Mouse (Mus musculus) heart, adult 2 months (tissue): ENCODE results near the gene Gm43552. TPM values are rescaled to one million over a fixed set of nuclear protein-coding genes. Genes with fewer than 3 reads are reported as not detected.

Source experiments
- DNase-seq, 2 experiments: peaks; one replicate each; pipeline ENCODE4 v3.0.0; 2021
- H3K27ac ChIP-seq: fragments of 200-600 bp; 2 replicates; pipeline ENCODE4 v1.8.1; 2022
- H3K27me3 ChIP-seq: fragments of 200-500 bp; 2 replicates; pipeline ENCODE4 v1.6.1; 2012; ENCODE audit warnings: mild to moderate bottlenecking, low read length, inconsistent platforms, mixed read lengths; ENCODE audit not compliant: control insufficient read depth, insufficient read depth
- H3K36me3 ChIP-seq: fragments of 200-500 bp; 2 replicates; pipeline ENCODE4 v1.6.1; 2012; ENCODE audit warnings: low read length, inconsistent platforms; ENCODE audit not compliant: control insufficient read depth, insufficient read depth
- H3K4me1 ChIP-seq: fragments of 200-500 bp; 2 replicates; pipeline ENCODE4 v1.6.1; 2011; ENCODE audit warnings: low read length; ENCODE audit not compliant: control insufficient read depth, insufficient read depth
- H3K4me3 ChIP-seq: fragments of 200-600 bp; 2 replicates; pipeline ENCODE4 v1.8.1; 2022
- H3K79me2 ChIP-seq: fragments of 200-500 bp; replicated peaks from 2 replicates; pipeline ENCODE4 v1.6.1; 2012; ENCODE audit warnings: mild to moderate bottlenecking, inconsistent platforms, low read length, moderate library complexity, mixed read lengths; ENCODE audit not compliant: control insufficient read depth, insufficient read depth
- H3K9ac ChIP-seq: fragments of 200-500 bp; 2 replicates; pipeline ENCODE4 v1.6.1; 2012; ENCODE audit warnings: low read depth, mild to moderate bottlenecking, control low read depth, inconsistent platforms, low read length, mixed read lengths
- CTCF ChIP-seq: fragments of 200-600 bp; IDR thresholded peaks from 2 replicates; pipeline ENCODE4 v1.8.1; 2022; ENCODE audit warnings: antibody characterized with exemption, mild to moderate bottlenecking, moderate library complexity
- EP300 ChIP-seq: fragments of 200-500 bp; IDR thresholded peaks from 2 replicates; pipeline ENCODE4 v1.6.1; 2011; ENCODE audit warnings: low read depth, low read length, control low read depth; ENCODE audit not compliant: insufficient read depth
- POLR2A ChIP-seq: fragments of 200-500 bp; IDR thresholded peaks from 2 replicates; pipeline ENCODE4 v1.6.1; 2011; ENCODE audit warnings: mild to moderate bottlenecking, low read depth, low read length, control low read depth; ENCODE audit not compliant: insufficient read depth
- WGBS: fragments of 180-500 bp; shearing (Covaris S2); methylation state at CpG from one replicate; pipeline ENCODE4 v1.1.7; 2018; 5-methylcytosine and 5-hydroxymethylcytosine counted together
- intact Hi-C: fragments of 180-260 bp; cut with DNase I; formaldehyde crosslinking; loops from one replicate; pipeline ENCODE4 v1.15.1; 2025
- polyA plus RNA-seq: library from polyadenylated mRNA; depleted of rRNA; stranded (reverse); fragments of >200 nt; gene quantifications from 2 replicates; pipeline ENCODE4 v1.2.3, GENCODE M21; 2012
- total RNA-seq, 2 experiments: library from RNA; stranded (reverse); gene quantifications; 2 replicates each; pipeline ENCODE4 v1.2.3; 2021

Gm43552 gene
- total and polyA plus RNA-seq, 3 experiments: not detected

GRCm38 (mm10) chr5:65508395-65508794 lies 15.8 kb upstream of the Gm43552 start:
- Histone ChIP-seq H3K4me1 (no peaks in the 10 kb centered on the region), H3K36me3 (no peaks in the 10 kb centered on the region), H3K27me3 (no peaks in the 10 kb centered on the region), H3K79me2 (no peaks in the 10 kb centered on the region), H3K27ac (no peak overlapping the region), H3K9ac (no peak overlapping the region), H3K4me3 (no peak overlapping the region)
- TF ChIP-seq EP300 (no peak), CTCF (no peak), POLR2A (no peak)
- intact Hi-C loops: no loop called here
- no peak for DNase-seq
- WGBS: 83% methylated on average over 8 of the region's 8 CpGs

- Histone ChIP-seq H3K79me2 (no peaks in the 10 kb centered on the region), H3K4me3 (no peak overlapping the region), H3K27ac (no peak overlapping the region), H3K36me3 (no peaks in the 10 kb centered on the region), H3K4me1 (no peaks in the 10 kb centered on the region), H3K27me3 (no peaks in the 10 kb centered on the region), H3K9ac (no peak overlapping the region)
- no peak for DNase-seq
- WGBS: 13% methylated on average over 8 of the region's 8 CpGs
- no peak for TF ChIP-seq CTCF
- intact Hi-C loops: no loop called here
Measured at GRCm38 (mm10) chr5:65505786-65506185, 13.2 kb upstream of the Gm43552 start.

GRCm38 (mm10) chr5:65501407-65501806 lies 8.8 kb upstream of the Gm43552 start:
- intact Hi-C loops: no loop called here
- TF ChIP-seq EP300 (no peak), CTCF (no peak), POLR2A (no peak)
- 93% methylated on average over 9 of the region's 9 CpGs for WGBS
- no peak for DNase-seq
- Histone ChIP-seq H3K27me3 (no peaks in the 10 kb centered on the region), H3K4me3 (no peak overlapping the region), H3K4me1 (no peaks in the 10 kb centered on the region), H3K9ac (no peak overlapping the region), H3K79me2 (no peaks in the 10 kb centered on the region), H3K36me3 (no peaks in the 10 kb centered on the region), H3K27ac (no peak overlapping the region)

GRCm38 (mm10) chr5:65500231-65500630 lies 7.6 kb upstream of the Gm43552 start:
- H3K79me2 ChIP-seq: no peaks in the 10 kb centered on the region
- intact Hi-C loops: no loop called here
- TF ChIP-seq POLR2A: no peak
- TF ChIP-seq EP300: no peak
- no peak for TF ChIP-seq CTCF
- no peaks in the 10 kb centered on the region for H3K4me1 ChIP-seq
- no peak overlapping the region for H3K27ac ChIP-seq
- H3K36me3 ChIP-seq: no peaks in the 10 kb centered on the region
- no peak overlapping the region for H3K9ac ChIP-seq
- no peak overlapping the region for H3K4me3 ChIP-seq
- no peak for DNase-seq
- no peaks in the 10 kb centered on the region for H3K27me3 ChIP-seq
- 67% methylated on average over 7 of the region's 7 CpGs for WGBS

- Histone ChIP-seq H3K9ac (peak overlapping the region; percentile 91), H3K79me2 (no peaks in the 10 kb centered on the region), H3K4me1 (peaks cover 16% of the 10 kb centered on the region), H3K36me3 (peaks cover 24% of the 10 kb centered on the region), H3K4me3 (peak overlapping the region; percentile 76), H3K27me3 (no peaks in the 10 kb centered on the region), H3K27ac (peak overlapping the region; percentile 99)
- intact Hi-C loops: loop anchor here (1.0 to 5.0 kb wide), 4 partner anchors 35 to 270 kb away; partner anchors contain the start of genes Lias, N4bp2, Rpl9 and Ugdh
- peak; percentile 59 for TF ChIP-seq CTCF
- TF ChIP-seq EP300: no peak
- WGBS: 1% methylated on average over 56 of the region's 57 CpGs
- peak; percentile 65 to 87 for DNase-seq
Measured at GRCm38 (mm10) chr5:65491767-65492715, 592 bp downstream of the Gm43552 start.

GRCm38 (mm10) chr5:65489830-65490229 lies 2.8 kb downstream of the Gm43552 start:
- DNase-seq: peak in 1 of 2 experiments; percentile 33
- no peaks in the 10 kb centered on the region for H3K27me3 ChIP-seq
- no peak overlapping the region for H3K4me3 ChIP-seq
- H3K27ac ChIP-seq: peak overlapping the region; percentile 40
- H3K4me1 ChIP-seq: peaks cover 16% of the 10 kb centered on the region
- intact Hi-C loops: loop anchor here (5.0 kb wide), 2 partner anchors 33 to 272 kb away; partner anchors contain the start of gene N4bp2
- no peak overlapping the region for H3K9ac ChIP-seq
- no peaks in the 10 kb centered on the region for H3K79me2 ChIP-seq
- 21% methylated on average over 4 of the region's 4 CpGs for WGBS
- H3K36me3 ChIP-seq: peaks cover 24% of the 10 kb centered on the region
- TF ChIP-seq POLR2A: no peak
- TF ChIP-seq EP300: no peak
- no peak for TF ChIP-seq CTCF
